Mouse (Mus musculus) spleen, embryonic (tissue): ENCODE measurements around the gene Sept9.

Experiments
- CTCF ChIA-PET: fragments of 350-600 bp; sonication (Branson Sonifier 250); formaldehyde crosslinking; loops from one replicate; lab custom pipeline; 2022; lab: Charles Lee

Gene Sept9

GRCm38 (mm10) chr11:117359161-117359560, 159.7 kb downstream of the Sept9 start:
- CTCF ChIA-PET, result interaction anchor here (1.6 to 3.9 kb wide), 5 partner anchors 41 to 121 kb away, joined by 5 to 19 read pairs (median 14); no protein-coding TSS in a partner anchor

DNA sequence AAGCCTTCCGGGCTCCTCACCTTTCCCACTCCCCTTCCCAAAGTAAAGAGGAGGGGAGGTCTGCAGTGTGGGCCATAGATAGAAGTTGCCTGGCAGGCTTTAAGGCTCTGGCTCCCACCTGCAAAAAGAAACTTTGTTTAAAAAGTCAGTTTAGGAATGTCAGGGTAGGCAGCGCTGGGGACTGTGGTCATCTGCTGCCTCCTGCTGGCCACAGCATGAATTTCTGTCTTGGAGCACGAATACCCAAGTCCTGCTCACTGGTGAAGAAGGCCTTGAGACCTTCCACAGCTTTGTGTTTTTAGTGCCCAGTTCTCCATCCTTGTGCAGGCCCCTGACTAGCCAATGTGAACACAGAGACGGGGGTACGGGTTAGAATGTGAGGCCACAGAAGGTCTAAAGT, 160.4 kb downstream of the Sept9 start:
- CTCF ChIA-PET, result interaction anchor here (1.6 to 3.9 kb wide), 5 partner anchors 42 to 122 kb away, joined by 5 to 19 read pairs (median 14); no protein-coding TSS in a partner anchor

- CTCF ChIA-PET, result interaction anchor here (0.6 to 3.9 kb wide), 5 partner anchors 48 to 119 kb away, joined by 3 to 19 read pairs (median 5); no protein-coding TSS in a partner anchor
These were observed 161.1 kb downstream of the Sept9 start for GRCm38 (mm10) chr11:117360561-117360960.

GRCm38 (mm10) chr11:117362307-117362706, 162.8 kb downstream of the Sept9 start:
- CTCF ChIA-PET, result interaction anchor here (0.7 to 1.3 kb wide), 2 partner anchors 124 to 128 kb away, joined by 5 to 13 read pairs; no protein-coding TSS in a partner anchor

GRCm38 (mm10) chr11:117363918-117364317, 164.5 kb downstream of the Sept9 start:
- CTCF ChIA-PET, result no interaction called here

DNA sequence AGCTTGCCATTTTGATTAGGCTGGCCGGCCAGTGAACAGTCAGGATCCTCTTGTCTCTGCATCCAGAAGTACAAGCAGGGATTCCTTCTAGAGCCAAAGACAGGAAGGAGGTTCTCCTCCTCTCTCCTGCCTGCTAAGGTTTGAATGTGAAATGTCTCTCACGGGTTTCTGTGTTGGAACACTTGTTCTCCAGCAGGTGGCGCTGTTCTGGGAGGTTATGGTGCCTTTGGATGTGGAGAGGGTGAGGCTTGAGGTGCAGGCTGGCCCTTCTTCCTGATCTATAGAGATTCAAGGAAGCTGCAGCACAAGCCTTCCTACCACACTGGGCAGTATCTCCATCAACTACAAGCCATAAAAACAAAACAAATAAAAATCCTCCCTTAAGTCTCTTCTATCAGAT, 167.0 kb downstream of the Sept9 start:
- CTCF ChIA-PET, result interaction anchor here (0.6 kb wide), 1 partner anchor 740 kb away, joined by 5 read pairs; no protein-coding TSS in a partner anchor

DNA sequence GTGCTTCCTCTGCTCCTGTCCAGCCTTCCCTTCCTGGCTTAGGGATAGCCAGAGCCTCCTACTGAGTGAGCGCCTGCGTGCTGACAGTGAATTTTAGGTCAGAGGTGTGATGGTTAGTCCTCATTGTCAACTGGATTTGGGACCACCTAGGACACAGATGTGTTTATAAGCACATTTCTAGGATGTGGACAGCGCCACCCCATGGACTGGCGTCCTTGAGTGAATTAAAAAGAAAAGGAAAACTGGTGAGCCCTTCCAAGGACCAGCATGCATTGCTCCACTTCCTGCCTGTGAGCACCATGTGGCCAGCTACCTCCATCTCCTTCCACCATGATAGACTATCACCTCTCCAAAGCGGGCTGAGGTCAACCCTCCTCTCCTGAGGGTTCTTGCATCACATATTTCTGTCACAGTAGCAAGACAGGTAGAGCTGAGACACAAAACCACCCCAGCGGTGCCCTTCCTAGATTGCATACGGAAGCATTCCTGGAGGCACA, 167.4 kb downstream of the Sept9 start:
- CTCF ChIA-PET, result interaction anchor here (0.6 kb wide), 1 partner anchor 741 kb away, joined by 5 read pairs; no protein-coding TSS in a partner anchor

DNA sequence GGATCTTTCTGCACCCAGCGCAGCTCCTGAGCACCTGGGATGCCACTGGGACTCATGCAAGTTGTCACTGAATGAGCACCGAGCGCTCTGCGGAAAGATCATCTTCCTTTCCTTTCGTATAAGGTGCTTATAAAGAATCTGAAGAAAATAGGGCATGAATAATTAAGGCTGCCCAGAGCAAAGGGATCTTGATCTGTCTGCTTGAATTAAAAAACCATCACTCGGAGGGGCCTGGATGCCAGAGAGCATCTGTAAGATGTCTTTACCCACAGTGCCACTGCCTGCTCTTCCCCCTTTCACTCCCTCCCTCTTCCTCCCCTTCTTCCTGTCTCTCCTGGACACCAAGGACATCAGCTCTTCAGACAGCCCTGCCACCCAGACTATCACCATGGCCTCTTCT, 168.5 kb downstream of the Sept9 start:
- CTCF ChIA-PET, result no interaction called here

GRCm38 (mm10) chr11:117369347-117369746, 169.9 kb downstream of the Sept9 start:
- CTCF ChIA-PET, result interaction anchor here (0.5 kb wide), 1 partner anchor 20 kb away, joined by 5 read pairs; no protein-coding TSS in a partner anchor

DNA sequence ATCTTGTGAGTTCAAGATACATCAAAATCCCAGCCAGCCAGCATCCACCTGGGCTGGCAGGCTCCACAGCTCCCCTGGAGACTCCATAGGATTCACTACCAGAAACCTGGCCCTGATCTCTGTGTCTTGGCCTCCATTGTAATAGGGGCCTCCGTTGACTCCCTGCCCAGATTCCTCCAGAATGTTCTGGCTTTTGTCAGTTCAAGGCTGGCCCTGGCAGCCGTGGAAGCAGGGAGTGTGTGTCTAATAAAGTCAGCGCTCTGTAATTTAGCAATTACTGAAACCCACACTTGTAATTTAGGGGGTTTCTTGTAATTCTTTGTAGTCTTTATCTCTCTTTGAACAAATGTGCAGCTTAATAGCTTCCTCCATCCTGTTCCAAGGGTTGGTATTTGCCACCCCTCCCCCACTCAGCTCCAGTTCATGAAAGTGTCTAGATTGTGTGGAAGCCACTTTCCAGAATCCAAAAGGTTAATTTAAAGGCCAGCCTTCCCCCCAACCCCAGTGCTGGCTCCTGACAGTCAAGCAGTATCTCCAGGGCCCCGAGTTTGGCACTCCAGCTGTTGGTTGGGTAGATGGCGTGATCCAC, 170.9 kb downstream of the Sept9 start:
- CTCF ChIA-PET, result no interaction called here

- CTCF ChIA-PET, result no interaction called here
These were observed 173.1 kb downstream of the Sept9 start for GRCm38 (mm10) chr11:117372537-117372936.

DNA sequence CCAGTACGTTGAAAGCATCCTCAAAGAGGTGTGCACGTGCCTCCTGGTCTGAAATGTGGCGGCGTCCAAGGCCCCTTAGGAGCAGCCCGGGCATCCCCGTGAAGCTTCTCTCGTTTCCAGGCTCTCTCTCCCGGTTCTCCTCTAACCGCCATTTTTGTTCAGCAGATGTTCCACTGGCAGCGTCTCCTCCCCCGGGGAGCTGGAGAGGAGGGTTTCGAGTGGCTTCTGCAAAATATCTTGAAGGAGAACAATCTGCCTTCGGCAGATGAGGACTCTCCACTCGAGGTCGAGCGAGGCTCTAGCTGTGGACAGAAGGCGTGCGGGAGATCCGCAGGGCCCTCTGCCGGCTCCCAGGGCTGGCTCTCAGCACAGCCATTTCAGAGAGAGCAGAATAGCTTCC, 173.7 kb downstream of the Sept9 start:
- CTCF ChIA-PET, result no interaction called here

GRCm38 (mm10) chr11:117373870-117374269, 174.4 kb downstream of the Sept9 start:
- CTCF ChIA-PET, result no interaction called here

GRCm38 (mm10) chr11:117374288-117374687, 174.8 kb downstream of the Sept9 start:
- CTCF ChIA-PET, result no interaction called here

- CTCF ChIA-PET, result interaction anchor here (1.4 kb wide), 1 partner anchor 141 kb away, joined by 5 read pairs; no protein-coding TSS in a partner anchor
These were observed 180.3 kb downstream of the Sept9 start for GRCm38 (mm10) chr11:117379774-117380173.

- CTCF ChIA-PET, result no interaction called here
These were observed 184.8 kb downstream of the Sept9 start for GRCm38 (mm10) chr11:117384235-117384634.

GRCm38 (mm10) chr11:117384897-117385296, 185.4 kb downstream of the Sept9 start:
- CTCF ChIA-PET, result interaction anchor here (0.6 kb wide), 1 partner anchor 285 kb away, joined by 6 read pairs; no protein-coding TSS in a partner anchor

DNA sequence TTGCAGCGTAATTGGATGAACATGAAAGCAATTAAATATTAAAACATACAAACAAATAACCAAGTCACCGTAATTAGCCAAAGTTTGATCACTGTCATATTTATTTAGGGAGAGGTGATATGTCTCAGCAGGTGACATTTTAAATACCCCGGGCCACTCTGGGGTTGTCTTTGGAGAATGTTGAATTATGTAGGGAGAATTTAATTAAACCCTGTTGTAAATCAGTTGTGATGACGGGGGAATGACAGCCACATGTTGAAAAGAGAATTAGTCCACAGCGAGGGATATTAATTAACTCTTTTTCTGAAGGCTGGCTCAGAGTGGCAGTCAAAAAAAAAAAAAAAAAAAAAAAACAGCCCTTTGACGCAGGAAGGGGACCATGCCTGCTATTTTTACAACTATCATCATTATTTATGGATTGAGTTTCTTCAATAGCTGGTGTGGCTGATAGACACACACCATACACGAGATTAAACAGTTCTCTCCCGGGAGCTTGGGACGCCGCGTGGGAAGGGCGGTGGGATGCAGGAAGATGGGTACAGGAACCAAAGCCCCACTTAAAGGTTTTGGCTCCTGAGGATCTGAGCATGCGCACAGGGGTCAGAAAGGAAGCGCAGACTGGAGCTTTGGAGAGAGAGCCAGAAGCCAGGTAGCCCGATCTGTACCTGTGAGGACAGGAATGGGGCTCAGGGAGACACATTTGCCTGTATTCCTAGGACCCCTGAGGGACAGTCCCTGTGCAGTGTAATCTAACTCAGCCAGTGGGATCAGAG, 186.1 kb downstream of the Sept9 start:
- CTCF ChIA-PET, result interaction anchor here (0.6 kb wide), 1 partner anchor 99 kb away, joined by 12 read pairs; the partner anchor contains the start of gene Gm11733

GRCm38 (mm10) chr11:117387241-117387640, 187.8 kb downstream of the Sept9 start:
- CTCF ChIA-PET, result no interaction called here

DNA sequence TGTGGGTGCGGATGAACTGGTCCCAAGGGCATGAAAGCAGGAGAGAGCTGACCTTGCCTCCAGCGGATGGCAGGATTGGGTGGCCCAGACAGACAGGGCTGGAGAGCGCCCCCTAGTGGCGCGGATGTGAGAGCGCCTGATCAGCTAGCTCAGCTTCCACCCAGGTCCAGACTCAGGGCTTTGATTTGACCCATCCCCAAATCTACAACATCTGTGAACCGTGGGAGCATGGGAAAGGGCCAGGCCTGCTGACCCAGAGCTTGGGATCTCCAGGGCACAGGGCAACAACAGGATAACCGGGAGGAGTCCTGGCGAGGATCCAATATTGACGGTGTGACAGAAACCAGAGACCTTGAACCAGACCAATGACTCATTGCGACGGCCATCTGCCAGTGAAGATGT, 190.5 kb downstream of the Sept9 start:
- CTCF ChIA-PET, result no interaction called here

GRCm38 (mm10) chr11:117390774-117391534, 191.5 kb downstream of the Sept9 start:
- CTCF ChIA-PET, result no interaction called here
